Mouse (Mus musculus) erythroblast, embryonic 14.5 days (primary cell): ENCODE results near the gene Ascc2.

Source experiments
- GATA1 ChIP-seq: IDR thresholded peaks from 2 replicates; pipeline ENCODE4 v1.6.1; 2012; ENCODE audit warnings: low read length, inconsistent platforms, mixed read lengths
- TAL1 ChIP-seq: IDR thresholded peaks from 3 replicates; pipeline ENCODE4 v1.6.1; 2012; ENCODE audit warnings: low read length, inconsistent platforms, mixed read lengths

DNA sequence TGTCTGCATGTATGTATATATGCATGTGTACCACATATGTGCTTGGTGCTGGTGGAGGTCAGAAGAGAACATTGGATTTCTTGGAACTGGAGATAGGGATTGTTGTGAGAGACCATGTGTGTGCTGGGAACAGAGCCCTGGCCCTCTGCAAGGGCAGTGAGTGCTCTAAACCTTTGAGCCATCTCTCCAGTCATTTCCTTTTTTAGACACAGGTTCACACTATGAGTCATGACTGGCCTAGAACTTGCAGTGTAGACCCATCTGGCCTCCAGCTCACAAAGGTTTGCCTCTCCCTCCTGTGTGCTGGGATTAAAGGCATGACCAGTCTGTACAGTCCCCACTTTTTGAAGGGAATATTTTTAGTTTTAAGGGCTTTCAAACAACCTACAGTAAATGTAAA lies 75.3 kb downstream of the Ascc2 start:
- TF ChIP-seq GATA1 (no peak), TAL1 (no peak)
